Mouse (Mus musculus) midbrain, embryonic 10.5 days (tissue): ENCODE measurements around the gene Sh3gl3. TPM values are rescaled to one million over a fixed set of nuclear protein-coding genes. Genes with fewer than 3 reads are reported as not detected.
"Not testable (repeated sequence)": the region's sequence is repeated elsewhere in the genome, so short reads cannot be mapped to it uniquely, and the experiment has no call there.

ENCODE experiments used
- DNase-seq: peaks from one replicate; pipeline ENCODE4 v3.0.0-alpha.2; 2017; ENCODE audit warnings: low spot score
- H3K27ac ChIP-seq: fragments of 300-500 bp; sonication (generic); replicated peaks from 2 replicates; pipeline ENCODE4 v1.5.1; 2016; ENCODE audit warnings: mild to moderate bottlenecking
- H3K27me3 ChIP-seq: fragments of 300-500 bp; sonication (generic); 2 replicates; pipeline ENCODE4 v1.6.1; 2016; ENCODE audit warnings: low read depth, mild to moderate bottlenecking; ENCODE audit not compliant: poor library complexity, severe bottlenecking
- H3K36me3 ChIP-seq: fragments of 300-500 bp; sonication (generic); 2 replicates; pipeline ENCODE4 v1.6.1; 2016; ENCODE audit warnings: mild to moderate bottlenecking, moderate library complexity
- H3K4me1 ChIP-seq: fragments of 300-500 bp; sonication (generic); 2 replicates; pipeline ENCODE4 v1.6.1; 2016
- H3K4me3 ChIP-seq: fragments of 300-500 bp; sonication (generic); 2 replicates; pipeline ENCODE4 v1.5.1; 2016; ENCODE audit warnings: mild to moderate bottlenecking, moderate library complexity
- H3K9me3 ChIP-seq: fragments of 300-500 bp; sonication (generic); replicated peaks from 2 replicates; pipeline ENCODE4 v1.6.1; 2016; ENCODE audit warnings: mild to moderate bottlenecking
- WGBS: fragments of 180-500 bp; shearing (Covaris S2); methylation state at CpG from one replicate; pipeline ENCODE4 v1.1.7; 2016; 5-methylcytosine and 5-hydroxymethylcytosine counted together
- polyA plus RNA-seq: library from polyadenylated mRNA; unstranded; fragments of >200 nt; fragmentation: Nextera tagmentation; extraction: Ambion mirVana; gene quantifications from 2 replicates; pipeline ENCODE4 v1.2.1, GENCODE M21; 2016

Gene Sh3gl3
- polyA plus RNA-seq, 1 experiment from 2014 or later: 5.0 TPM

DNA sequence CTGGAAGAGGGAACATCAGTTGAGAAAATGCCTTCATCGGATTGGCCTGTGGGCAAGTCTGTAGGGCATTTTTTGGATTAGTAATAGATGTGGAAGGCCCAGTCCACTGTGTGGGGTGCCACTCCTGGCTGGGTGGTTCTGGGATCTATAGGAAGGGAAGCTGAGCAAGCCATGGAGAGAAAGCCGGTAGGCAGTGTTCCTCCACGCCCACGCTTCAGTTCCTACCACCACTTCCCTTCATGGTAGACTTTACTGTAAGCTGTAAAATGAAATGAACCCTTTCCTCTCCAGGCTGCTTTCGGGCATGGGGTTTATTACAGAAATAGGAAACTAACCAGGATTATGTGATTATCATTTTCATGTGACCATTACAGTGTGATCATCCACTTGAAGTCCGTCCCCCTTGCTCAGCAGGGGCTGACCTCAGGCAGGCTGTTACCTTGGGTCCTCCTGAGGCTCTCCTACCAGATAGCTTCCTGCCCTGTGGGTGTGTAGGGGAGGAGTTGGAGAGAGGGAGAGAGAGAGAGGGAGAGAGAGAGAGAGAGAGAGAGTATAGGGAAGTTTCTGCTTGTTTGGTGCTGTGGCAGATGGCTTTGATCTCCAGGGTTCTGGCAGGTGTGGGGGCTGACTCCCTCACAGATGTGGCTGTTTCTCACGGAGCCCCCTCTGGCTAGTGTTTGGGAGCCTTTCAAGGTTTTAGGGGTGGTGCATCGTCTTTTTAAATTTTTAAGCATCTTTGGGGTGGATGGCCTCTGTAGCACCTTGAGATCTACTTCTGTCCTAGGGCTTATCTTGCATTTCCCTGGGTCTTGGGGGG, 67.0 kb downstream of the Sh3gl3 start:
- DNase-seq: no peak
- Histone ChIP-seq H3K36me3 (no peaks in the 10 kb centered on the region), H3K4me1 (peaks cover 5% of the 10 kb centered on the region), H3K27me3 (no peaks in the 10 kb centered on the region), H3K9me3 (no peaks in the 10 kb centered on the region), H3K4me3 (no peak overlapping the region), H3K27ac (no peak overlapping the region)
- WGBS: 83% methylated on average over 8 of the region's 8 CpGs

DNA sequence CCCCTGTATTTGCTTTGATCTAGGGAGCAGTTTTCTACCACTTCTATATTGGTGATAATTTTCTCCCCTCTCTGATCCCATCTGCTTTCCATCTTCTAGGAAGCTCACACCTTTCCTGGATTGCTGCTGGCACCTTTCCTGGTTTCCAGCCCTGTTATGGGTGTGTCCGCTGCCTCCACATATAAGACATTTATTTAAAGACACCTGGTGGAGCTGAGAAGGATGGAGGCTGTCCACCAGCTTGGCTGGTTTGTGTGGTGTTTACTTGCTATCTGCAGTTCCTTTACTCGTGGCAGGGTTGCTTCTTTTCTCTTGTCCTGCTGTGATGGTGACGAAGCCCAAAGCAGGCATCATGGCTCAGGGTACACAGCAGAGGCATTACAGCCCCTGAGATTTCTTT, 71.1 kb downstream of the Sh3gl3 start:
- WGBS: 80% methylated on average over 3 of the region's 3 CpGs
- Histone ChIP-seq H3K9me3 (no peaks in the 10 kb centered on the region), H3K4me3 (no peak overlapping the region), H3K4me1 (no peaks in the 10 kb centered on the region), H3K27ac (no peak overlapping the region), H3K27me3 (no peaks in the 10 kb centered on the region), H3K36me3 (no peaks in the 10 kb centered on the region)
- DNase-seq: no peak

DNA sequence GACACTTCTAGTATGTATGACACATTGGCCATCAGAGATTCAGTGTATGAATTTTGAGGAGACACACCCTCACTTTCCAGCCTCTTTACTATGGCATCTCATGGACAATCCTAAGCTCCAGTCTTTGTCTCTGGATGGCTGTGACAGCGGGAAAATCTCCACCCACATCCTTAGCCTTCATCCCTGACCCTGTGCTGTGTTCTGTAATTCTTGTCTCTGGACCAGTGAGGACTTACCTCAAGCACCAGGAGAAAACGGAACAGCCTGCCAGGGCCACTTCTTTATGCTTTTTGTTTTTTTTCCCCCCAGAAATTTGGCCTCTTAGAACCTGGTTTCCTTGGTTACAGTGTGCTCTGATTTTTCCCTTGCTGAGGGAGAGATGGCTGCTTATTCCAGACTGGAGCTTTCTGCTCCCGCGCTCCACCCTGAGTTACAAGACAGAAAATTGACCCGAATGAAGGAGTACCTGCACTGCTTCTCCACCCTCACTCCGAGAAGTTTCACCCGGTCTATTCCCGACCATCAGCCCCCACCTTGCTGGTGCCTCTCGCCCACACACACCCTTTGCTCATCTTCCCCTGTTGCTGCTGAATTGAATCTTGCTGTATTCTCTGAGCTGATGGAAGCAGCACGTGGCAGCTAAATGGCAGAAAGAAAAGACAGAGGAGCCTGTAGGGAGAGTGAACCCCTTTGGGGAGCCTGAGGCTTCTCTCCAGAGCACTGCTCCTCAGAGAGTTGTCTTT, 75.5 kb downstream of the Sh3gl3 start:
- Histone ChIP-seq H3K27ac (no peak overlapping the region), H3K36me3 (no peaks in the 10 kb centered on the region), H3K27me3 (no peaks in the 10 kb centered on the region), H3K4me3 (no peak overlapping the region), H3K9me3 (no peaks in the 10 kb centered on the region), H3K4me1 (no peaks in the 10 kb centered on the region)
- WGBS: 76% methylated on average over 10 of the region's 10 CpGs
- DNase-seq: no peak

GRCm38 (mm10) chr7:82253309-82253708, 79.7 kb downstream of the Sh3gl3 start:
- Histone ChIP-seq H3K27me3 (no peaks in the 10 kb centered on the region), H3K4me3 (no peak overlapping the region), H3K4me1 (no peaks in the 10 kb centered on the region), H3K27ac (no peak overlapping the region), H3K36me3 (no peaks in the 10 kb centered on the region), H3K9me3 (no peaks in the 10 kb centered on the region)
- DNase-seq: no peak
- 89% methylated on average over 1 of the region's 1 CpGs for WGBS

GRCm38 (mm10) chr7:82256936-82257335, 83.3 kb downstream of the Sh3gl3 start:
- H3K4me1 ChIP-seq: no peaks in the 10 kb centered on the region
- no peaks in the 10 kb centered on the region for H3K36me3 ChIP-seq
- no peaks in the 10 kb centered on the region for H3K9me3 ChIP-seq
- H3K27ac ChIP-seq: no peak overlapping the region
- DNase-seq: no peak
- 77% methylated on average over 6 of the region's 6 CpGs for WGBS
- H3K4me3 ChIP-seq: no peak overlapping the region
- H3K27me3 ChIP-seq: no peaks in the 10 kb centered on the region

DNA sequence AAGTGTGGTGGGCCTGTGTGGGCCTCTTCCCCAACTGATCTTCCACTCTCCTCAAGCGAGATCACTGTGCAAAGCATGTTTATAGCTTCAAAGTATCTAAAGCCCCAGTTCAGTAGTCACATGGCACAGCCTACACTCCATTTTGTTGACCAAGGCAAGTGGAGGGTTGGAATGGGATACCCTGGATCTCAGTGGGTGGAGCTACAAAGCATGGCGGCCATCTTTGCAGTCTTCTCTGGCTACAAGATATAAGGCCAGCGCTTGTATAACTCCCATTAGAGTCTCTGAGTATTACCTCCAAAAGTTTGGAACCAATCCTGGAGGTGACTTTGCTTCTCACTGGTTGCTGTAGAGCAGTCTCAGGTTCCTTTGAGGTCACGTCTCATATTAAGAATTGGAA, 83.9 kb downstream of the Sh3gl3 start:
- Histone ChIP-seq H3K27ac (no peak overlapping the region), H3K4me1 (no peaks in the 10 kb centered on the region), H3K27me3 (no peaks in the 10 kb centered on the region), H3K9me3 (no peaks in the 10 kb centered on the region), H3K4me3 (no peak overlapping the region), H3K36me3 (no peaks in the 10 kb centered on the region)
- WGBS: 94% methylated on average over 4 of the region's 4 CpGs
- no peak for DNase-seq

- WGBS: 73% methylated on average over 6 of the region's 6 CpGs
- no peaks in the 10 kb centered on the region for H3K4me1 ChIP-seq
- peak; percentile 33 for DNase-seq
- H3K27ac ChIP-seq: no peak overlapping the region
- H3K4me3 ChIP-seq: no peak overlapping the region
- no peaks in the 10 kb centered on the region for H3K36me3 ChIP-seq
- H3K9me3 ChIP-seq: no peaks in the 10 kb centered on the region
- H3K27me3 ChIP-seq: no peaks in the 10 kb centered on the region
Observed at GRCm38 (mm10) chr7:82260210-82260609, 86.6 kb downstream of the Sh3gl3 start.

GRCm38 (mm10) chr7:82263141-82263540, 89.5 kb downstream of the Sh3gl3 start:
- Histone ChIP-seq H3K27me3 (no peaks in the 10 kb centered on the region), H3K36me3 (no peaks in the 10 kb centered on the region), H3K27ac (no peak overlapping the region), H3K9me3 (no peaks in the 10 kb centered on the region), H3K4me3 (no peak overlapping the region), H3K4me1 (no peaks in the 10 kb centered on the region)
- WGBS: 19% methylated on average over 8 of the region's 8 CpGs
- peak; percentile 63 for DNase-seq

- Histone ChIP-seq H3K27ac (no peak overlapping the region), H3K27me3 (no peaks in the 10 kb centered on the region), H3K36me3 (no peaks in the 10 kb centered on the region), H3K4me3 (no peak overlapping the region), H3K4me1 (no peaks in the 10 kb centered on the region), H3K9me3 (no peaks in the 10 kb centered on the region)
- DNase-seq: no peak
- WGBS: 56% methylated on average over 2 of the region's 2 CpGs
Observed at GRCm38 (mm10) chr7:82264119-82264518, 90.5 kb downstream of the Sh3gl3 start.

GRCm38 (mm10) chr7:82265365-82265764, 91.7 kb downstream of the Sh3gl3 start:
- no peaks in the 10 kb centered on the region for H3K4me1 ChIP-seq
- DNase-seq: no peak
- H3K36me3 ChIP-seq: no peaks in the 10 kb centered on the region
- no peak overlapping the region for H3K27ac ChIP-seq
- 90% methylated on average over 4 of the region's 4 CpGs for WGBS
- H3K9me3 ChIP-seq: no peaks in the 10 kb centered on the region
- no peak overlapping the region for H3K4me3 ChIP-seq
- no peaks in the 10 kb centered on the region for H3K27me3 ChIP-seq

GRCm38 (mm10) chr7:82269948-82270347, 96.3 kb downstream of the Sh3gl3 start:
- no peaks in the 10 kb centered on the region for H3K36me3 ChIP-seq
- no peak overlapping the region for H3K4me3 ChIP-seq
- H3K4me1 ChIP-seq: 0 out of 2 replicates have a peak, but pooled peaks cover 6% of the 10 kb centered on the region
- WGBS: 0% methylated on average over 1 of the region's 1 CpGs
- H3K9me3 ChIP-seq: no peaks in the 10 kb centered on the region
- no peaks in the 10 kb centered on the region for H3K27me3 ChIP-seq
- peak; percentile 21 for DNase-seq
- H3K27ac ChIP-seq: no peak overlapping the region

DNA sequence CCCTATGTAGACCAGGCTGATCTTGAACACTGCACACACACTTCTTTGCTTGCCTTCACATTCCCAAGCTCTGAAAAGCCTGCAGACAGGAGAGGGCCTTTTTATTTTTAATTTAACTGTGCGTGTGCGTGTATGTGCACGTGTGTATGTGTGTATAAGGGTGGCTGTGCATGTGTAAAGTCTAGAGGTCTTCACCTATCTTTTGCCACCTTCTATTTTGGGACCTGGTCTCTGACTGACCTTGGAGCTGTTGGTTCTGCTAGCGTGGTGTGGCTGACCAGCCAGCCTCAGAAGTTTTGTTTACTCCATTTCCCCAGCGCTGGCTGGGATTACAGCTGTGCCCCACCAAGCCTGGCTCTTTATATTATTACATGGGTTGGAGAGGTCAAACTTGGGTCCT, 98.1 kb downstream of the Sh3gl3 start:
- Histone ChIP-seq H3K36me3 (no peaks in the 10 kb centered on the region), H3K9me3 (no peaks in the 10 kb centered on the region), H3K27me3 (no peaks in the 10 kb centered on the region), H3K27ac (no peak overlapping the region), H3K4me3 (no peak overlapping the region), H3K4me1 (0 out of 2 replicates have a peak, but pooled peaks cover 6% of the 10 kb centered on the region)
- WGBS: 83% methylated on average over 5 of the region's 5 CpGs
- DNase-seq: no peak

DNA sequence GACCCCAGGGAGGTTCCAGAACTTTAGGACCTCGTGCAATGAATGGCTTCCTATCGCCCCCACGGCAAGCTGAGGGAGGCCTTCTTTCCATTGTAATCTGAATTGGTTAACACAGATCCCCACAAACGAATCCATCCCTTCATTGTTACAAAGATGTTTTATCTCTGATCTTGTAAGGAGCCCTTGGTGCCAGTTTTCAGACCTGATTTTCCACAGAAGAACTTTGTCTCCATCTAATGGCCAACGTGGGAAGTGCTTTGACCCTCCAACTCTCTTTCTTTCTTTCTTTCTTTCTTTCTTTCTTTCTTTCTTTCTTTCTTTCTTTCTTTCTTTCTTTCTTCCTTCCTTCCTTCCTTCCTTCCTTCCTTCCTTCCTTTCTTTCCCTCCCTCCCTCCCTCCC, 99.2 kb downstream of the Sh3gl3 start:
- H3K4me3 ChIP-seq, DNase-seq, H3K27me3 ChIP-seq, H3K9me3 ChIP-seq, H3K36me3 ChIP-seq, H3K27ac ChIP-seq, H3K4me1 ChIP-seq: not testable (repeated sequence)
- 35% methylated on average over 5 of the region's 5 CpGs for WGBS
